Mouse (Mus musculus) spleen, adult 12 weeks (tissue): Measurements from ENCODE around the gene Lilra6.
"Not testable (repeated sequence)": the region's sequence is repeated elsewhere in the genome, so short reads cannot be mapped to it uniquely, and the experiment has no call there.

ENCODE experiments used
- DNase-seq: peaks from one replicate; pipeline ENCODE4 v3.0.0; 2022; ENCODE audit warnings: low spot score

Gene Lilra6

DNA sequence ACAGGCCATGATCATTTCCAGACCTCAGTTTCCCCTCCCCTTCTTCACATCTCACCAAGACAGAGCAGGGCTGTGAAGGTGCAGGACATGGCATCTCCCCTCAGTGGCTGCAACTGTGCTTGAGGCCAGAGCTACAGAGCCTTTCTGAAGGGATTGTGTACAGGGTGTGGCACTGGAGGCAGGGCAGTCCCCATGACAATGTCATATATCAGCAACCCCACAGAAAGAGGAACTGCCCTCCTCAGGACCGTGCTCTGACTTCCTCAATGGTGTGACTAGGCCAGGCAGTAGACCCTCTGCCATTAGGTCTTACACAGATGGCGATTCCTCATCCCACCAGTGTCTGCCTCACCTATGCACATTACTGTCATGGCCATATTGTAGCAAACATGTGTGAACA lies at the start of gene Lilra6:
Gene Lilra6, minus strand, starts transcription at position 117 of the 400 bp plus-strand sequence.
- not testable (repeated sequence) for DNase-seq

DNA sequence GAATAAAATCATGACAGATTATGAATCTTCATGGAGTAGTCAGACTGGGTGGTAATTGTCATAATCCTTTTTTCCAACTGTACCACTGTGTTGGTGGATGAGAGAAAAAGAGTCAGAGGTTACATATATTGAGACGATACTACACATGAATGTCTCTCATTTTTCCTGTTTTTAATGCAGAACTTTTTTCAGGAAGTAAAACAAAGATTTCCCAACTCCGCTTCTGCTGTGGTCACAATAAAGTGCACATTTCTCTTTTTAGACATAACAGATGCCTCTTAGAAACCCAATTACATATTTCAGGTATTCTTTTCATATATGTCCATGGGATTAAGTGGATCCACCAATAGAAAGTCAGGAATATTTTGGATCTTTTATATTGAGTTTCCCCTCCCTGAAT lies 46.7 kb upstream of the Lilra6 start:
- DNase-seq = no peak

DNA sequence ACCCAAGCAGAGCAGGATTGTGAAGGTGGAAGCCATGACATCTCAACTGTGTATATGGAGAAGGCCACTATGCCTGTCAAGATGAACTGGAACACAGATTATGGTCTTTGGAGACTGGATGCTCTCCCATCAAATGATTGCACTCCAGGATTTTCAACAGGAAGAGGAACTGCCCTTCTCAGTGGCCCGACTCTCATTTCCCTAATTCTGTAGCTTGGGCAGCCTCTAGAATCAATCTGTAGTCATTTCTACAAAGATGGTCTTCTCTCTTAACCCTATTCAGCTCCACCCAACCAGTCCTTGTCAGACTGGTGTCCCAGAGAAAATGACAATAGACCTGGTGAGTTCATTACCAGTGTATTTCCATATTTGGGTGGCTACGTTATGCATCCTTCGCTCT lies 42.1 kb upstream of the Lilra6 start:
- no peak for DNase-seq

GRCm38 (mm10) chr7:3949159-3949558 lies 33.9 kb upstream of the Lilra6 start:
- no peak for DNase-seq

DNA sequence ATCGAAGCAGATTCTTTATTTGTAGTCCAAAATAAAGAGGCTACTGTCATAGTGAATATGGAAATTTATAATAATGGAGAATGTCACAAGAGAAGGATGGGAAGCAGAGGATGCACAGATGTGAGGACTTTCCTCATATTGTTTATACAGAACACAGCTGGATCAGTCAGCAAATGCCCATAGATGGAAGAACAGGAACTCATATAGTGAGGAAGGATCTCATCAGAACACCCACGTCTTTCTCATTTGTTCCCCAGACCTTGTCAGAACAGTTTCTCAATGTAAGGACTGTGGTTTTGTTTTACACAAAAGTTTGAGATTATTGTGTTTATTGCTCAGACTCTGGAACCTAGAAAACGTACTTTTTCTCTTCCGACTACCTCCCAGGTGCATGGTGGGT lies 32.9 kb upstream of the Lilra6 start:
- no peak for DNase-seq

- no peak for DNase-seq
These were observed 30.8 kb upstream of the Lilra6 start for GRCm38 (mm10) chr7:3946117-3946516.

DNA sequence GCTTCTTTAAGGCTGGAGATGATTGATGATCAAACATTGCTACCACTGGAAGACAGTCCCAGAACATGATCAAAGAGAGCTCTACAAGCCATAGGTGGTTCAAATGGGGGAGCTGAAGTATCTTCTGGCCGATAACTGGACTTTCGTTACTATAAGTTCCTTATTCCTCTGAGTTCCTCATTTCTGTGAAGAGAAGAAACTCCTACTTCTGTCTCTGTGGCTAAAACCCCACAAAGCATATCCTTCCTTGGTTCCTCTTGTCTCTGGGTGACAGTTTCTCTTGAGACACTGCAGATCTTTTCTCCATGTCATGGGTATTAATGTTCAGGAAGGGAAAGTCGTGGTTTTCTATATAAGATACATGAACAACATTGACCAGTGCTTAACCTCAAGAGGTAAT lies 25.6 kb upstream of the Lilra6 start:
- DNase-seq = no peak

DNA sequence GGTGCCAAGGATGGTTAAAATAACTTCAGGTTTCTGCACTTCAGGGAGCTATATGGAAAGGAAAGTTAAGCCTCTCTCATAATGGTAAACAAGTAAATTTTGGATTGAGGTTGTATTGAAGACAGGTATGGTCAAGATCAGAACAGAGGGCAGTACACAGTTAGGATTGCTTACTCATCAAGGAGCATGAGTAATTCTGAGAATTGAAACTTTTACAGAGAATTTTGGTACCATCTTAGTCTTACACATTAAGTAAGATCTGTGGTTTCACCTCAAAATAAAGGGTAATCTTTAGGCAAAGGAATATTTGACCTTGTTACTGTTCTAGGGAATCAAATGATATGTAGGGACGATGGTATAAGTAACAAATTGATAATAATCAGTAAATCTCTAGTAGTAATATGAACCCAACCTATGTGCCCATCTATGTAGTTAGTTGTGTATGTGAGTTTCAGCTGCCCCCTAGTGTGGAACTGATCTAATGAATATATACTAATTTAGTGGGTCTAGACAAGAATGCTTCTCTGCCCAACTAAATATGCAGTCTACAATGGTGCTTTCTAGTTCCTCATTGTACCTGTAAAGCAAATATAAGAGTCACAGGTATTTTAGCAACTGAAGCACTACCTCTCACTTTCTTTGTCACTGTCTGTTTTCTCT lies 24.7 kb upstream of the Lilra6 start:
- DNase-seq = no peak

DNA sequence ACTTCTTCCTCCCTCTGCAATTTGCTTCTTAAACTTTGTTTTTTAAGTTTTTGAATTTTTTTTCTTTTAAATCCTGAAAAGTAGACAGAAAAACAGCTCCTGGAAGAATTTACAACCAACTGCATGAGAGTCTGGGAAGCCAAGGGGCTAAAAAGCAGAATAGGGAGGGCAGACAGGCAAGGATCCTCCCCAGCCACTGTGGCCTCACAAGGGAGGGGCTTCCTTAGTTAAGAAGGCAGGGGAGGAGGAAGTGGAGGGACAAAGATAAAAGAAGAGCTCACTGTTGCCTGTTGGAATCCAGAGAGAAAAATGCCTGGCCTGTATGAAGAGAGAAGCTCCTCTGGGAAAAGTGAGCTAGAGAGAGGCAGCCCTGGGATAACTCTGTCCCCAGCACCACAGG lies 20.2 kb upstream of the Lilra6 start:
- DNase-seq = not testable (repeated sequence)

DNA sequence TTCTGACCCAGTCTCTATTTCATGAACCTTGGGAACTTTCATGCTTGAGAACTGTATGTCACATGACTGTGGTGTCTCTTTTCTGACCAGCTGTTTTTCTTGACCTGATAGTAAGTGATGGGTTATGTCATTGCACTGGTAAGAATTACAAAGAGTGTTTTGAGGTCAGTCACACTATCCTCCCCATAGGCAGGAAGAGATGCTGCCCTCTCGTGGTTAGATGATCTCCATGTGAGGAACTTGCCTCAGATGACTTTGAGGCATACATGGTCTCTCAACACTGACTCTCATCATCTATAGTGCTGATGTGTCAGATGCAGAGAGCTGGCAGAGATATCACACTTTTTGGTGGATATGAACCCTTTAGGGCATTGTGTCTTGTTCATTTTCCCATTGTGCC lies 11.6 kb downstream of the Lilra6 start:
- no peak for DNase-seq

DNA sequence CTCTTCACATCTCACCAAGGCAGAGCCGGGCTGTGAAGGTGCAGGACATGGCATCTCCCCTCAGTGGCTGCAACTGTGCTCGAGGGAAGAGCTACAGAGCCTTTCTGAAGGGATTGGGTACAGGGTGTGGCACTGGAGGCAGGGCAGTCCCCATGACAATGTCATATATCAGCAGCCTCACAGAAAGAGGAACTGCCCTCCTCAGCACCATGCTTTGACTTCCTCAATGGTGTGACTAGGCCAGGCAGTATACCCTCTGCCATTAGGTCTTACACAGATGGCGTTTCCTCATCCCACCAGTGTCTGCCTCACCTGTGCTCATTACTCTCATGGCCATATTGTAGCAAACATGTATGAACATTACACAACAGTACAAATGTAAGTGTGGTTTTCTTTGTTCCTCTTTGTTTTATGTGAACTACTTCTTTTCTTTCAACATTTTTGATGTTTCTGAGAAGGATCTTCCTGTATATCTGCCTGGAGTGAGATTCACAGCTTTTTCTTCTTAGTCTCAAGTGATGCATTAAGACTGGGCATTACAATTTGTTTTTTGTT lies 17.2 kb downstream of the Lilra6 start, which contains the start of gene Gm14548:
Gene Gm14548, minus strand, starts transcription at position 85 of the 555 bp plus-strand sequence.
- peak; percentile 26 for DNase-seq

- DNase-seq = not testable (repeated sequence)
These were observed 40.3 kb downstream of the Lilra6 start for GRCm38 (mm10) chr7:3875032-3875431.
